Mouse (Mus musculus) mouse trophoblast stem cell (cell line): Measurements from ENCODE around the gene Tmem251.

ENCODE experiments used
- in situ Hi-C, 2 experiments: fragments of 300-500 bp; cut with MseI, MboI; formaldehyde crosslinking; loops; 2 replicates in 1 of 2; 3 replicates in 1 of 2; pipeline ENCODE4 v1.15.1; 2025

Tmem251 gene

DNA sequence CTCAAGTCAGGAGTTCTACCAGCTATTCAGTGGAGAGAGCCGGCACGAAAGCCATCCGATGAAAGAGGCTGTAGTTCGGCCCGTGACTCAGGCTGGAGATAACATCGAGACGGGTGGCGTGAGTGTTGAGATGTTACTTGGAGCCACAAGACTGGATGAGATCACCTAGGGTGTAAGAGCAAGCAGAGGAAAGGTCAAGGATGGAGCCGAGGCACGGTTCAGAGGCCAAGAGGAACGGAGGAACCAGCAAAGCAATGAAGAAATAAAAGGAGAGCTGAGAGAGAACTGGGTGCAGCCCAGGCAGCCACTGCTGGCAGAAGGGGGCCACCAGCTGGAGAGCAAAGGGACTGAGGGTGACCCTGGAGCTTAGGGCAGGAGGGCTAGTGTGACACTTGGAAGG is 35.3 kb upstream of the Tmem251 start:
- in situ Hi-C loops: loop anchor here in 1 of 2 experiments (25.0 kb wide), 1 partner anchor 196 kb away; no protein-coding TSS in a partner anchor

DNA sequence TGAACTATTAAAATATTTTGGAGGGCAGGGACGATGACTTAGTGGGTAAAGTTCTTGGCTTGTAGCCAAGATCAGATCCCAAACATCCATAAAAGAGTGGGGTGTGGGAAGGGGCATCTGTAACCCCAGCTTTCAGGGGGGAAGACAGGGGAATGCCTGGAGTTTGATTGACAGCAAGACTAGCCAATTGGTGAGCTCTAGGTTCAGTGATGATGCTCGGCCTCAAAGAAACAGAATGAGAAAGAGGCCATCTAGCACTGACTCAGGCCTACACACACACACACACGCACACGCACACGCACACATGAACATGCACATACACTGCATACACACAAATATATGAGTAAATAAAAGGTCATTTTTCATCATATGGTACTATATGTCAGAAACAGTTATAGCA is 33.7 kb upstream of the Tmem251 start:
- in situ Hi-C loops: loop anchor here in 1 of 2 experiments (25.0 kb wide), 1 partner anchor 198 kb away; no protein-coding TSS in a partner anchor

DNA sequence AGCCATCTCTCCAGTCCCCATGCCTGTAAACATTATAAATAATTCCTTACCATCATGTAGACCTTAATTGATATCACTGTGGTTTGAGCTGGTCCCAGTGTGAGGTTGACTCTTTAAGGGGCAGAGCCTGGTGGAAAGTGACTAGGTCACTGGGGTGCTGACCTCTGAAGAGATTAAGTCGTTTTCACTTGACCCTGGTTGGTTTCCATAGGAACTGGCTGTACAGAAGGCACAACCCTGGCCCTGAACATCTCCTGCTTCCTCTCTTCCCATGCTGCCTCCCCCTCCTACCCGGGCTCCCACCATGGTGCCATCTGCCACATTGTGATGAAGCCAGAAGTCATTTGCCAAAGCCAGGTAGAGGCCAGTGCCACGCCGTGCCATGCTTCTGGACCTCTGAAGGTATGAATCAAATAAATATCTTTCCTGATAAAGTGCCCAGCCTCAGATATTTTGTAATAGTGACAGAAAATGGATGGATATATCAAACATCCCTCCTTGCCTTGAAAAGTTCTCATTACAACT is 32.6 kb upstream of the Tmem251 start:
- in situ Hi-C loops: loop anchor here in 1 of 2 experiments (25.0 kb wide), 1 partner anchor 199 kb away; no protein-coding TSS in a partner anchor

DNA sequence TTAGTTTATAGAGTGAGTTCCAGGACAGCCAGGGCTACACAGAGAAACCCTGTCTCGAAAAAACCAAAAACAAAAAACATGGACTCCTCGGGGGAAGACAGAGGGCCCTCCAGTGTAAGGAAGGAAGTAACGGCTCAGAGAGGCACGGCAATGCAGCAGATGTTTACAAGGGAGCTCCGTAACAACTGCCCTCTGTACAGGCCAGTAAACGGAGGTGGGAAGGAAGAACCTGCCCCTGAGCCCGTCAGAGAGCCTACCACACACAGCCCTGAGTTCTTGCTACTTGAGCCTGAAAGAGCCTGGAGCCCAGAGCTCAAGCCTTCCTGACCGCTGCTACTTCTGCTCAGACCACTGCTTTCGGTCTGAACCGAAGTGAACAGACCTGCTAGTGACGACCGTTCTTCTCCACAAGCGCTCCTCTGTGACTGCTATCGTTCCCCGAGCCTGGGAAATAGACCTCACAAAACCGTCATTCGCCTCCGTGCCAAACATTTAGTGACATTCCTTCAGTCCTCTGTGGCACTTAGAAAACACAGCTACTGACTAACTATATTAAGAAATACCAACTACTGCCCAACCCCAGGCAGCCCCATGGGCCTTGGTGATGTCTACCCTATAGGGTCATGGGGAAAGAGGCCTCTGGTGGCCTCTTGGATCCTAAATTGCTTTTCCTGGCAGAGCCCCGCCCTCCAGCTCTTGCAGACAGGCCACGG is 30.3 kb upstream of the Tmem251 start:
- in situ Hi-C loops: loop anchor here in 1 of 2 experiments (25.0 kb wide), 1 partner anchor 201 kb away; no protein-coding TSS in a partner anchor

DNA sequence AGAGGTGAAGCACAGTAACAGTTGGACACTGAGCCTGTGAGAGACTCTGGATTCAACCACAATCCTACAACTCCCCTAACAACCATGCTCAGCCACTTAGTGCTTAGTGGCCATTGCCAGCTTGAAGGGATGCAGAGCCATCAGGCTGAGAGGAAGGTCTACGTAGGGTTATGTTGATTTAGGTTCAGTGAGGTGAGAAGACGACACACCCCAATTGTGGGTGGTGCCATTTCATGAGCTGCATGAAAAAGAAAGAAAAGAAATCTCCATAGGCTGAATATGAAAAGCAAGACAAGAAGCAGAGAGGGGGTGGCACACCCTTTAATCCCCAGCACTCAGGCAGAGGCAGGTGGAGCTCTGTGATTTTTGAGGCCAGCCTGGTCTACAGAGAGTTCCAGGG is 29.4 kb upstream of the Tmem251 start:
- in situ Hi-C loops: loop anchor here in 1 of 2 experiments (25.0 kb wide), 1 partner anchor 202 kb away; no protein-coding TSS in a partner anchor

DNA sequence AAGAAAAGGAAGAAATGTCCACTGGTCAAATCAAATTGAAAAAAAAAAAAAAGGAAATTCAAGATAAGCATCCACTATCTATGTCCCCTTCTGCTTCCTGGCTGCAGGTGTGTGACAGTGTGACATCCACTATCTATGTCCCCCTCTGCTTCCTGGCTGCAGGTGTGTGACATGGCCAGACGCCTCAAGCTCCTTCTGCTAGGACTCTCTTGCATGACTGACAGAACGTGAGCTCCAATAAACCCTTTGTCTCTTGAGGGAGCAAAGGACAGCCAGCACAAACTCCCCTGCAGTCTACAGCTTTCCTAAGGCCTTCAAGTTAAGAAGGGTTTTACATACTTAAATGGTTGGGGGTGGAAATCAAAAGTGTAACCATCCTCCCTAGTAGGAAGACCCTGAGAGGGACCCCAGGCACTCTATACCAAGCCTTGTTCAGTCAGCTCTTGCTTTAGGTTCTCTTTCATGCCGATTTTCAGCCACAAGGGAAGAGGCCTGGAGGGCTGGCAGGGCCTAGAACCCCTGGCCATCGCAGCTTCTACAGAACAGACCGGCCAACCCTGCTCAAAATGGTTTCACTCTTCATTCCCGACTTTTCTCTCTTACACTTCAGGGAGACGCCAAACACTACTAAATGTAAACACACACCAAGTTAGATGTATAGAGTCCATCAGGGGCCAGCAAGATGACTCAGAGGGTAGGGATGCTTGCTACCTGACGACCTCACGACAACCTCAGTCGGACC is 28.7 kb upstream of the Tmem251 start:
- in situ Hi-C loops: loop anchor here in 1 of 2 experiments (25.0 kb wide), 1 partner anchor 203 kb away; no protein-coding TSS in a partner anchor

DNA sequence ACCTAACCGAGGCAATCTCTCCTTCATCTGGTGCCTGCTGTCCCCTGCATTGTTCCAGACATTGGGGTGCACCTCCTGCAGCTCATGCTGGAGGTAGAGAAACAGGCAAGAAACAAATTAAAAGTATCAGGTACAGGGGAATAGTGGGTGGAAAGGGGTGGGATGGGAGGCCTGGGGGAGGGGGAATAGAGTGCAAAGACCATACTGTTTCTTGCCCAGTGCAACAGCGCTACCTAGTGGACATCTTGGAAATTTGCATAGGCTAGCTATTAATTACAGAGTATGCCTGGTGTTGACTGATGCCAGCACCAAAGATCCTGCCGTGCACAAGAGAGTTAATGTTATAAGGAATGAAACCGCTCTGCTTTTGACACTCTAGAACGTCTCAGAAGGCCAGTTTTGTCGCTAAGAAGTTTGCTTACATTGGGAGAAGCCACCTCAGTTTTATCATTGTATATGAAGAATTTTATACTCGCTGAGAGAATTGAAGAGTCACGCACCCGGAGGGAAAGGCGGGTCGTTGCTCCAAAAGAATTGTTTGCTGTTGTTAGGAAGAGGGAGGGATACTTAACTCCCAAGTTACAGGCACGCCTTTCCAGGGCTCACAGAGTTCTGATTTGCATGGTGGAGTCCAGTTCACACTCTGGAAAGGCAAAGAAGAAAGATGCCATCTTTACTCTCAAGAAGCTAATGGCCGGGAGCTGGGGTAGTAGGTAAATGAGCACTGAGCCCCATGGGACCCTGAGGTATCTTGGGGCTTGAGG is 23.8 kb upstream of the Tmem251 start:
- in situ Hi-C loops: loop anchor here (10.0 to 25.0 kb wide), 3 partner anchors 145 to 207 kb away; no protein-coding TSS in a partner anchor

DNA sequence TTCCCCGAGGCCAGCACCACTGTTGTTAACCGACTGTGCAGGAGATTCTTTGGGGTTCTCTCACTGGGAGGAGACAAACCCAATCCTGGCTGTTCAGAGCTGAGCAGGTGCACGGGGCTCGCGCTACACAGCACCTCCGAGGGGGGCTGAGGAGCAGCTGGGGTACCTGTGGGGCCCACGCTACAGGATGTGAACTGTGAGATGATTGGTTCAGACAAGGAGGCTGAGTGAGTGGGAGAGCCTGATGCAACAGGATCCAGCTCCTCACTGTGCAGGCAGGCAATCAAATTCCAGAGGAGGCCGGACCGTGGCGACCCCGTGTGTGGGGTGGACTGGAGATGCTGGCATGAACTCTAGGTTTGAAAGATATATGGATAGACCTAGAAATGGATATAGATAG is 21.1 kb upstream of the Tmem251 start:
- in situ Hi-C loops: loop anchor here (10.0 to 25.0 kb wide), 3 partner anchors 148 to 210 kb away; no protein-coding TSS in a partner anchor

DNA sequence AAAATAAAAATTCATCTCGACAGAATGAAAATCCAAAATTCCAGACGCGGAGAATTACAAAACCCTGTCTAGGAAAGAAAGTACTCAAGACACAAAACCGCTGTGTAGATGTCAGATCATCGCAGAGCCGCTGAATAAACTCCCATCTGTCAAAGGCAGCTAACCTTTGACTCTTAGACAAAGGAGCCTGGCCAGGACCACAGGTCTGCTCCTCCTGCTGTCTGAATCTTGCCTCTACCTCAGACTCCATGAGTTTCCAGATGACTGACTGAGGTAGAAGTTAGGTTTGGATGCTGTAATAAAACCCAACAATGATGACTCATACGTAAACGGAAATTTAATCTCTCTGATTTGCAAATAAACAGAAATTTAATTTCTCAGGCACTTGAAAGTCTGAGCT is 20.6 kb upstream of the Tmem251 start:
- in situ Hi-C loops: loop anchor here (10.0 to 25.0 kb wide), 3 partner anchors 148 to 211 kb away; no protein-coding TSS in a partner anchor

DNA sequence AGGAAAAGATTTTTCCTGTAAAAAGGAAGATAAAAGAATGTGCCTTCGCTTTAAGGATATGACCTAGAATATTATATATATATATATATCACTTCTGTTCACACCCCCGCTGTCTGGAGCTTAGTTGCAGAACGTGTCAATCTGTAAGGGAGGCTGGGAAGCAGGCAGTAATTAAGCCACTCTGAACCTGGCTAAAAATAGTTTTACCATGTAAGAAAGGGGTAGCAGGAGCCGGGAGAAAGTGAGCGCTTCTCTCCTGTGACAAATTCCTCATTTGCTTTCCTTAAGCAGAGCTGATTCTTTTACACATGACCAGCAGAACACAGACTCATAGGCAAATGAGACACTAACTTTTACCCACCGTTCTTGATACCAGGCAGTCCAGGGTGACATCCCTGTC is 19.7 kb upstream of the Tmem251 start:
- in situ Hi-C loops: loop anchor here (10.0 to 25.0 kb wide), 3 partner anchors 149 to 212 kb away; no protein-coding TSS in a partner anchor

DNA sequence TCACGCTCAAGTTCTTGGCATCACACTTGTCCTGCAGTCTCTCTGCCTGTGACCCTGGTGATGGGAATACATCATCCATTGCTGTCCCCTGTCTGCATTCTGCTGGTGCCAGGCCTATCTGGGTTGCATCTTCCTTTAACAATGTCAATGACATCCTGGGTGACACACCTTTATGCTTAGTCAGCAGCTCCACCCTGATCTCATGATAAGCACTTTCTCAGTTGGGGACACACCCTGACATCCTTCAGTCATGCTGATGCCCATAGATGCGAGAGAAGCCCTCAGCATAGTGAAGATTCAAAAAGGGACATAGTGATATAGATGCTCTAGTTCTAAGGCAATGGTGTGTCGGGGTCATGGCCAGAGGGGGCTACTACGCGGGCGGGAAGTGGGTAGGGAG is 18.4 kb upstream of the Tmem251 start:
- in situ Hi-C loops: loop anchor here (10.0 kb wide), 2 partner anchors 150 to 200 kb away; no protein-coding TSS in a partner anchor

DNA sequence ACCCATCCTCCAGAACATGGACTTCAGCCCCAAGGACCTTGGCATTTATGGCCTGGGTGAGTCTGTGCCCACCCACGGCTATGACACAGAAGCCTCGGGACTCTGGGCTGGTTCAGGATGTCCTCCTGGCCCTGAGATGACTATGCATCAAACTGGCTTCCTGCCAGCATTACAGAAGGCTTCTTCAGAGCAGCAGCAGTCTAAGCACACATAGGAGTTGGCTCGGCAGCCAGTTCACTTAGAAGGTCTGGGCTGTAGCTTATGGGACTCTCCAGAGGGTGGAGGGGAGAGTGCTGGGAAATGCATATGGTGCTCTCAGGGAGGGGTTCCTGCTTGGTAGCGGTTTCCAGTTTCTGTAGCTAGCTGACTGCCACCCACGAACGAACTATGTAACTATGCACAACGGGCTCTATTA is 17.8 kb upstream of the Tmem251 start:
- in situ Hi-C loops: loop anchor here (10.0 kb wide), 2 partner anchors 151 to 201 kb away; no protein-coding TSS in a partner anchor

DNA sequence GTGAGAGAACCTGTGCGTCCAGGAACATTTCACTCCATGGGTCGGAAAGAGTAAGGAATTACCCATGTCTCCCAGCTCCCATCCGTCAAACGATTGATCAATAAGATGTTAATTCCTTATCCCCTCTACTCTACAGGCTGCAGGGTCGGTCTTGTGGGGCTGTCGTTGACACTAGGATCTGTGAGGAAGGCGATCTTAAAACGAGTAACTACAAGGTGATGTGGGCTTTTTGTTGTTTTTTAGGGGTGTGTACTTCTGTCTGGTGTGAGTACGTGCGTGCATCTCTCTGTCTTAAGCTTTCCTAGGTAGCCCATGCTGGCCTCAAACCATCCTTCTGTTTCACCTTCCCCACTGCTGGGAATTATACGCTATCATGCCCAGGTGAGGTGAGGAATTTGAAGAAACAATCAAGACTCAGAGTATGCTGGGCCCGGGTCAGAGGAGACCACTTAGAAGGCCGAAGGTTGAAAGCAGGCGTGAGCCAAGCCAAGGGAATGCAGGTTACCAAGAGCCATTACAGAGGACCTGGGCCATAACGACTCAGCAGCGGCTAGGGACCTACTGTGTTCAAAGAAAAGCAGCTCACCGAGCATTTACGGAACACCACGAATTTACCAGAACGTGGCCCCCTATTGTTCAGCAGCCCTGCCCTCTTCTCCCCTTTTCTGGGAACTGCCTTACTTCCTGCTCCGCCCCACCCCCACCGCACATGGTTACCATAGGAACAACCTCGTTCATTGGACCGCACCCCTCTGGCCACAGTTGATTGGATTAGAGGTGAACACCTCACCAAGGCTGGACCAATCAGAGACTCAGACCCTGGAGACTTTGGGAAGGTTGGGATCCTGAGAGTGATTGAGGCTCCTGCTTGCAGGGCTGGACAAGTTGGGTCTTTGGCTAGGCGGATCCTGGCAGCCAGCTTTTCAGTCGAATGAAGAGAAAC is 13.4 kb upstream of the Tmem251 start:
- in situ Hi-C loops: loop anchor here (10.0 kb wide), 2 partner anchors 155 to 205 kb away; no protein-coding TSS in a partner anchor

DNA sequence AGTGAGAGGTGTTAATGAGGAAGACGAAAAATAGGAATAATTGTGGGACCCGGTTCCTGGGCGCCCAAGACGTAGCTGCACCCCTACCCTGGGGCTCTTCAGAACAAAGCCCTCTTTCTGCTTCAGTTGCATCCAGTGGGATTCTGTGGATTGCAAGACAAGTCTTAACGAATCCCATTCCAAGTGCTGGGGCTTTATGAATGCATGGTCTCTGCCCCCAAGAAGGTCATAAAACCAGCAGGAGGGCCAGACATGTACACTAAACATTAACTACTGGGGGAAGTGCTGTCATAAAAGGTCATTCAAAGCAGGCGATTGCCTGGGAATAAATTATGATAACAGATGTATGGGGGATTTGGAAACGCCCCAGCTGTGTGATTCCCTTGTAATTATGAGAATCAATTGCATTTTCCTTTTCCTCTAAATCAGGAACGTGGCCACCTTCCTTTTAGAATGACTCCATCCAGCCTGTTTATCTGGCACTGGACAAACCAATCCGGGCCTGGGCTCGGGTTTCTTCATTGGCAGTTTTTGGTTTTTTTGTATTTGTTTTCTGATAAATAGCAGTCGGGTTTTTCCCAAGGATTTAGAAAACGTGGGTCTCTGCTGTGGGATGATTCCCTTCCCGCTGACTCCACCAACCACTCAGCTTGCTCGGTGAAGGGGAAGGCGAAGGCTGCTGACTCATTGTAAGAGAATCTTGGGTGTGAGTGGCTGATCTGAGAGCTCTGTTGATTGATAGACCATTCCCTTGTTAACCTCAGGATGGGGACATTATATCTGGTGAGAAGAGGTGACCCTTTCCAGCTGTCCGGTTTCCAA is 12.6 kb upstream of the Tmem251 start:
- in situ Hi-C loops: no loop called here

DNA sequence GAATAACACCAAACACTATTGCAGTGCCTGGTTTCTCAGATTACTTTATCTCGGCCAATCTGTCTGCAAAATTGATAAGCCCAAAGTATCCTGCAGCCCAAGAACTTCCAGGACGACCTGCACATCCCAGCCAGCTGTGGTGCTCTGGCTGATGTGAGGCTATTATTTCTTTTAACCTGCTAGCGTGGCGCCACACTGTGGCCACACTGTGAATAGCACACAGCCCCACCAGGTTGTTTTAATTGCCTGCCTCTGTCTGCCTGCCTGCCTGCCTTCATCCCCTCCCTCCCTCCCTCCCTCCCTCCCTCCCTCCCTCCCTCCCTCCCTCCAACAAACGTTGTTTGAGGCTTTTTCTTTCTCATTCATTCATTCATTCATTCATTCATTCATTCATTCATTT is 10.2 kb upstream of the Tmem251 start:
- in situ Hi-C loops: no loop called here

DNA sequence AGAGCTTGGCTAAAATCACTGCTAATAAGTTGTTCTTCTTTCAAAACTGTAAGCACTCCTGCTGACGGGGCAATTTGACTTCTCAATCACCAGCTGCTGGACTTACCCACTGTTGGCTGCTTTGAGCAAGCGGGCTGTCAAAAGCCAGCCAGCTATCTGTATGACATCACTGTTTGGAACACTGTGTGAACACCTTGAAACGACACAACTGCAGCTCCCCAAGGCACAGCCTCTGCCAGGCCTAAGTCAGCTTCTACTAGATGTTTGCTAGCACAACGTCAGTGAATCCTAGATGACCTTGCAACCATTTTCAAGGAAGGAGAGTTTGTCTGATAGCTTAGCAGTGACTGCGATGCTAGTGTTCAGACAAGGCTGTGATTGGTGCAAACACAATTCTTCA is 4.5 kb upstream of the Tmem251 start:
- in situ Hi-C loops: no loop called here

DNA sequence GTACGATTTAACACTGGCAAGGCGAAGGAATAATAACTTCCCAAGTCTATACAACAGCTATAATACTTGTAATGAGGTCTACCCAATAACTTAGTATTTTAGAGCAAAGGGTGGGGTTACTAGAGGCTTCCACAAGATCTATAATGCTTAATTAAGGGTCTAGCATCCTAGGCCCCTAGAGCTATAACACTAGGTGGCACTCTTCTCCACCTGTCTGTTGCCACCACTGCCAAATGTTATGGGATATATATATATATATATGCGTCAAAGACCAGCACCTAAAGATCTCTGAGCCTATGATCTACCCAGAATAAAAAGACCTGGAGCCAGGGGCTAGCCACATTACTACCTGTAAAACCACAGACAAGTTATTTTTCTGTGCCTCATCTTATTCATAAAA is 3.3 kb upstream of the Tmem251 start:
- in situ Hi-C loops: no loop called here

DNA sequence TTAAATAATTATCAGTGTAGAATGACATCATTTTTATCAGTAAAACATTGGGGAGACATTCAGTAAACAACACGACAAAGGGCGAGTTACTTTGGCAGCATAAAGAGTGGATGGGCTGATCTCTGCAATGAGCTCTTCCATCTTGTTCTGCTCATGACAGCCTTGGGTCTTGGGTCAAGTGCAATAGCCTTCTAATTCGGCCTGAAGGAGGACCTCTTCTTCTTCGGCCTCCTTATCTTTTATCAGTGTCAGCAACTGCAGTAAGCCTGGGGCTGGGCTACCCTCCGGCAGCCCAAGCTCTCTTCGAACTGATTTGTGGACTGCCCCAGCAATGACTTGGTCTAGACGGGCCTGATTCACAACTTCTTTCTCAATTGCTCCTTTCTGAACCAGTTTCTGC is 1.5 kb upstream of the Tmem251 start:
- in situ Hi-C loops: no loop called here

DNA sequence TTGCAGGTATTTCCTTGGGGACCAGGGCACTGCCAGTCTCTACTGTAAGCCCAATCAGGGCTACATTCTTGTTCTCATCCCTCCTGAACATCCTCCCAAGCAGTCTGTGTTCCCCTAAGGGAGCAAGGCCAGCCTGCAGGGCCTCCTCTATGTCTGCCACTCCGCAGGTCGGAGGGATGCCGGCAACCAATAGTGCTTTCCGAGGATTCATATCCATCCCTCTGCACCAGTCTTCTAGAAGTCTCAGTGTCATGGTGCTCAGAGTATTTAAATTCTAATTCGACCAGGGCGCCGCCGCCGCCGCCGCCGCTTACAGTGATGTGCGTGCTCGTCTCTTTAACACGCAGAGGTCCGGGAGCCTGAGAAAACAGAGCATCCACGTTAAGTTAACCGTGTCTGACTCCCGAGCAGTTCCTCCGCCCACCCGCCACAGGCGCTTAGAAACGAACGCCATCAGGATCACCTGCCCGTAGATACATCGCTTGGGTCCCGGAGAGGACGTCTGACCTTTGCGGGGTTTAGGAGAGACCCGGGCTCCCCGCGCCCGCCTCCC is 450 bp upstream of the Tmem251 start:
- in situ Hi-C loops: no loop called here
